Mouse (Mus musculus) hindbrain, embryonic 15.5 days (tissue): Measurements from ENCODE around the gene Klk5. TPM values are rescaled to one million over a fixed set of nuclear protein-coding genes. Genes with fewer than 3 reads are reported as not detected.

Source experiments
- ATAC-seq: fragments of 200-750 bp; cut with Nextera tagmentation; 2 replicates; pipeline ENCODE4 v1.8.0; 2017; ENCODE audit warnings: low read depth, moderate number of reproducible peaks, moderate TSS enrichment; ENCODE audit not compliant: low FRiP score
- H3K27ac ChIP-seq: fragments of 300-500 bp; sonication (generic); replicated peaks from 2 replicates; pipeline ENCODE4 v1.5.1; 2015; ENCODE audit warnings: mild to moderate bottlenecking, inconsistent platforms
- H3K27me3 ChIP-seq: fragments of 300-500 bp; sonication (generic); 2 replicates; pipeline ENCODE4 v1.6.1; 2015; ENCODE audit warnings: control low read depth, inconsistent platforms
- H3K36me3 ChIP-seq: fragments of 300-500 bp; sonication (generic); 2 replicates; pipeline ENCODE4 v1.6.1; 2015; ENCODE audit warnings: control low read depth, inconsistent platforms
- H3K4me1 ChIP-seq: fragments of 300-500 bp; sonication (generic); replicated peaks from 2 replicates; pipeline ENCODE4 v1.6.1; 2015; ENCODE audit warnings: control low read depth, inconsistent platforms
- H3K4me2 ChIP-seq: fragments of 300-500 bp; sonication (generic); 2 replicates; pipeline ENCODE4 v1.6.1; 2015; ENCODE audit warnings: moderate library complexity, mild to moderate bottlenecking, inconsistent platforms
- H3K4me3 ChIP-seq: fragments of 300-500 bp; sonication (generic); 2 replicates; pipeline ENCODE4 v1.5.1; 2015; ENCODE audit warnings: mild to moderate bottlenecking, inconsistent platforms
- H3K9ac ChIP-seq: fragments of 300-500 bp; sonication (generic); 2 replicates; pipeline ENCODE4 v1.6.1; 2015; ENCODE audit warnings: inconsistent platforms
- H3K9me3 ChIP-seq: fragments of 300-500 bp; sonication (generic); 2 replicates; pipeline ENCODE4 v1.6.1; 2016; ENCODE audit warnings: control low read depth, inconsistent platforms
- WGBS: fragments of 180-500 bp; shearing (Covaris S2); methylation state at CpG from one replicate; pipeline ENCODE4 v1.1.7; 2015; 5-methylcytosine and 5-hydroxymethylcytosine counted together
- polyA plus RNA-seq: library from polyadenylated mRNA; unstranded; fragments of >200 nt; fragmentation: Nextera tagmentation; extraction: Ambion mirVana; gene quantifications from 2 replicates; pipeline ENCODE4 v1.2.1, GENCODE M21; 2015

Gene Klk5
- polyA plus RNA-seq, 1 experiment from 2014 or later = not detected

DNA sequence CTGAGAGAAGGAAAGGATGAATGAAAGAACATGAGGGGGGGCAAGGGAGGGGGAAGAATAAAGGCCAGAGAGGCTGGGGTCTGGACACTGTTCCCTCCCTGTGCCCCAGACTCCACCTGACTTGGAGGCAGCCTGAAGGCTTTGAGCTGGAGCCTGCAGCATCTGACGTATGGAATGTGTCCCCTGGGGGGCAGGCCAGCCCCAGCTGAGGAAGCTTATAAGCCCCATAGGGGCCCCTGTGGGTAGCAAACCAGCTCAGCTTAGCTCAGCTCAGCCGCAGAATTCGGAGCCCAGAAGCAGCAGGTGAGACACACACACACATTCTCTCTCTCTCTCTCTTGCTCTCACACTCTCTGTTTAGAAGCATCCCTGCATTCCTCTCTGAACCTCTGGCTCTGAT, 39.1 kb downstream of the Klk5 start, which contains the start of gene Klk4:
Klk4 (plus strand) TSS at position 249 of the 400 bp plus-strand sequence.
- 14% methylated on average over 3 of the region's 3 CpGs for whole genome bisulfite sequencing
- Histone ChIP-seq H3K27me3 (no peaks in the 10 kb centered on the region), H3K27ac (no peak within 1 kb of the TSS), H3K4me2 (no peak within 1 kb of the TSS), H3K4me3 (no peak within 1 kb of the TSS), H3K36me3 (no peaks in the 10 kb centered on the region), H3K4me1 (no peaks in the 10 kb centered on the region), H3K9me3 (no peaks in the 10 kb centered on the region), H3K9ac (no peak within 1 kb of the TSS)
- ATAC-seq = no peak

- Histone ChIP-seq H3K4me3 (no peak overlapping the region), H3K9me3 (no peaks in the 10 kb centered on the region), H3K4me2 (no peak overlapping the region), H3K9ac (no peak overlapping the region), H3K27ac (no peak overlapping the region), H3K36me3 (no peaks in the 10 kb centered on the region), H3K4me1 (no peaks in the 10 kb centered on the region), H3K27me3 (no peaks in the 10 kb centered on the region)
- ATAC-seq = no peak
- WGBS = 23% methylated on average over 4 of the region's 4 CpGs
These were observed 40.6 kb downstream of the Klk5 start for GRCm38 (mm10) chr7:43882346-43882745.

DNA sequence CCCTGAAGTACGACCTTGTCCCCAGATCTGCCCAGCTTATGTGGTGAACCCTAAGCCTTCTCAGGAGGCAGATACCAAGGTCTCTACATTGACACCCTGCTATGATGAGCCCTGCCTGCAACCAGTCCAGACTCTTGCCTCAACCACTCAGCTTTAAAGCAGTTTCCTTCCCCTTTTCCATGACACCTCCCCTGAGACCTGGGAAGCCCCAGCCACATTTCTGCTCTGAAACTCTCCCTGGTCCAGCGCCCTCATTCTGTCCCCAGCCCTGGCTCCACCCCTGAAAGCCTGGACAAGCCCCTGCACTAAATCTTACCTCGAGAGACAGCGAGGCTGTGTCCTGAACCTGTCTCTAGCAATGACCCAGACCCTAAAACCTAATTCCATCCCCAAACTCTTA, 41.0 kb downstream of the Klk5 start:
- Histone ChIP-seq H3K27ac (no peak overlapping the region), H3K4me3 (no peak overlapping the region), H3K4me2 (no peak overlapping the region), H3K9ac (no peak overlapping the region), H3K27me3 (no peaks in the 10 kb centered on the region), H3K4me1 (no peaks in the 10 kb centered on the region), H3K36me3 (no peaks in the 10 kb centered on the region), H3K9me3 (no peaks in the 10 kb centered on the region)
- ATAC-seq = no peak
- 31% methylated on average over 4 of the region's 4 CpGs for WGBS

DNA sequence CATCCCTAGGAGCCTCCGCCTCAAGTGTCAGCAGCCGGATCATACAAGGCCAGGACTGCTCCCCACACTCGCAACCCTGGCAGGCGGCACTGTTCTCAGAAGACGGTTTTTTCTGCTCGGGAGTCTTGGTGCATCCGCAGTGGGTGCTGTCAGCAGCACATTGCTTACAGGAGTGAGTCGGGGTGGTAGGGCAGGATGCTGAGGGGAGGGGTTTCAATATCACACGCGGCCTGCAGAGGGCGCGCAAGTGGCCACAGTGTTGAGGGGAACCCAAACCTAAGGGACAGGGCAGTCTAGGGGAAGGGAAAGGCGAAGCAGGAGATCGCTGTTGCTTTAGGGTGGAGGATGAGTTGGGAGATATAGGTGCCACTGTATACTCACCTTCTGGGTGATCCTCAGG, 41.8 kb downstream of the Klk5 start:
- no peak overlapping the region for H3K9ac ChIP-seq
- peak overlapping the region; percentile 39 for H3K4me2 ChIP-seq
- no peaks in the 10 kb centered on the region for H3K9me3 ChIP-seq
- no peaks in the 10 kb centered on the region for H3K27me3 ChIP-seq
- H3K4me1 ChIP-seq = no peaks in the 10 kb centered on the region
- H3K27ac ChIP-seq = no peak overlapping the region
- ATAC-seq = peak; percentile 28; the same call in 1 of the 2 replicates
- H3K4me3 ChIP-seq = peak overlapping the region; percentile 9; the same call in 1 of the 2 replicates
- H3K36me3 ChIP-seq = no peaks in the 10 kb centered on the region
- 11% methylated on average over 14 of the region's 14 CpGs for WGBS

- ATAC-seq = no peak
- H3K36me3 ChIP-seq = no peaks in the 10 kb centered on the region
- no peaks in the 10 kb centered on the region for H3K4me1 ChIP-seq
- H3K27ac ChIP-seq = no peak overlapping the region
- H3K4me3 ChIP-seq = no peak overlapping the region
- WGBS = 72% methylated on average over 5 of the region's 5 CpGs
- H3K27me3 ChIP-seq = no peaks in the 10 kb centered on the region
- H3K4me2 ChIP-seq = no peak overlapping the region
- H3K9me3 ChIP-seq = no peaks in the 10 kb centered on the region
- no peak overlapping the region for H3K9ac ChIP-seq
These were observed 49.6 kb downstream of the Klk5 start for GRCm38 (mm10) chr7:43891365-43891764.

DNA sequence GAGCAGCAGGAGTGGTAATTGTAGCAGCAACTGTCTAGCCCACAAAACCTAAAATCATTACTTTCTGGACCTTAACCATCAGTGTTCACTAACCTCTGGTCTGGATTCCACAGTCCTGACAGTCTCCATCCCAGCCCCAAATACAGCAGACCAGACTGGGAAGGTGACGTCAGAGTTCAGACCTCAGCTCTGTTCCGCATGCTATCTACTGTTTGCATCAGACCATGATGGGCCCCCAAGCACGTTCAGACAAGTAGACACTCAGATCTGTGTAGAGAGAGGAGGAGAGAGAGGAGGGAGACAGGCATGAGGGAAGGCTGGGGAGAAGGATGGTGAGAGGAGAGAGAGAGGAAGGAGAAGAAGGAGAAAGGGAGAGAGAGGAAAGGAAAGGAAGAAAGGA, 50.0 kb downstream of the Klk5 start:
- no peak overlapping the region for H3K4me2 ChIP-seq
- WGBS = 71% methylated on average over 3 of the region's 3 CpGs

GRCm38 (mm10) chr7:43894836-43895235, 53.1 kb downstream of the Klk5 start:
- Histone ChIP-seq H3K4me3 (no peak overlapping the region), H3K27ac (no peak overlapping the region), H3K4me2 (no peak overlapping the region), H3K27me3 (no peaks in the 10 kb centered on the region), H3K9ac (no peak overlapping the region), H3K9me3 (no peaks in the 10 kb centered on the region), H3K4me1 (no peaks in the 10 kb centered on the region), H3K36me3 (no peaks in the 10 kb centered on the region)
- peak; percentile 97 for ATAC-seq
- 14% methylated on average over 1 of the region's 1 CpGs for WGBS

More for the DNA sequence above, 50.0 kb downstream of the Klk5 start:
- Histone ChIP-seq H3K27me3 (no peaks in the 10 kb centered on the region), H3K27ac (no peak overlapping the region), H3K9ac (no peak overlapping the region), H3K4me1 (no peaks in the 10 kb centered on the region), H3K4me3 (no peak overlapping the region), H3K9me3 (no peaks in the 10 kb centered on the region), H3K36me3 (no peaks in the 10 kb centered on the region)
- ATAC-seq = no peak

Other genes starting within 250 kb of the Klk5 start
- 0.47 and 0.54 TPM in 2 replicates for gene Zfp819, start 234.8 kb upstream of the Klk5 start, polyA plus RNA-seq
- gene Ceacam18, start 207.3 kb upstream of the Klk5 start, polyA plus RNA-seq = 0.08 TPM in 2 replicates
- 0.33 and 0.36 TPM in 2 replicates for gene Siglece, start 181.8 kb upstream of the Klk5 start, polyA plus RNA-seq
- 21.4 and 21.5 TPM in 2 replicates for gene Ctu1, start 170.0 kb upstream of the Klk5 start, polyA plus RNA-seq
- not detected in 2 replicates for gene Klk14, start 151.6 kb upstream of the Klk5 start, polyA plus RNA-seq
- 0.17 and 0.18 TPM in 2 replicates for gene Klk13, start 129.4 kb upstream of the Klk5 start, polyA plus RNA-seq
- gene Klk12, start 73.1 kb upstream of the Klk5 start, polyA plus RNA-seq = 0.14 TPM in 1 of 2 replicates, not detected in the other
- gene Klk11, start 67.4 kb upstream of the Klk5 start, polyA plus RNA-seq = 0.22 and 0.27 TPM in 2 replicates
- gene Klk10, start 60.9 kb upstream of the Klk5 start, polyA plus RNA-seq = 0.10 and 0.30 TPM in 2 replicates
- 0.13 and 0.14 TPM in 2 replicates for gene Klk9, start 50.1 kb upstream of the Klk5 start, polyA plus RNA-seq
- gene Klk8, start 44.4 kb upstream of the Klk5 start, polyA plus RNA-seq = 10.1 TPM in 2 replicates
- 0.13 TPM in 1 of 2 replicates, not detected in the other for gene Klk7, start 30.7 kb upstream of the Klk5 start, polyA plus RNA-seq
- not detected in 2 replicates for gene Klk6, start 17.5 kb upstream of the Klk5 start, polyA plus RNA-seq
- 1.7 and 2.6 TPM in 2 replicates for gene Klk4, start 39.2 kb downstream of the Klk5 start, polyA plus RNA-seq
- not detected in 2 replicates for gene Klk15, start 91.8 kb downstream of the Klk5 start, polyA plus RNA-seq
- gene Klk1b8, start 108.7 kb downstream of the Klk5 start, polyA plus RNA-seq = not detected in 2 replicates
- not detected in 2 replicates for gene Klk1b1, start 124.8 kb downstream of the Klk5 start, polyA plus RNA-seq
- not detected in 2 replicates for gene Klk1b9, start 134.1 kb downstream of the Klk5 start, polyA plus RNA-seq
- not detected in 2 replicates for gene Klk1b11, start 153.9 kb downstream of the Klk5 start, polyA plus RNA-seq
- not detected in 2 replicates for gene Klk1b26, start 170.2 kb downstream of the Klk5 start, polyA plus RNA-seq
- not detected in 2 replicates for gene Klk1b27, start 210.3 kb downstream of the Klk5 start, polyA plus RNA-seq